Mouse (Mus musculus) cerebellum, postnatal 4 days (tissue): ENCODE results near the gene Grik3.

ENCODE experiments used
- DNase-seq, 2 experiments: peaks; one replicate each; pipeline ENCODE4 v3.0.0; 2022; ENCODE audit warnings: low spot score in 2 of 2, mixed read lengths in 1 of 2

Grik3 gene

GRCm38 (mm10) chr4:125544947-125545767 is 54.7 kb downstream of the Grik3 start:
- DNase-seq, result no peak

DNA sequence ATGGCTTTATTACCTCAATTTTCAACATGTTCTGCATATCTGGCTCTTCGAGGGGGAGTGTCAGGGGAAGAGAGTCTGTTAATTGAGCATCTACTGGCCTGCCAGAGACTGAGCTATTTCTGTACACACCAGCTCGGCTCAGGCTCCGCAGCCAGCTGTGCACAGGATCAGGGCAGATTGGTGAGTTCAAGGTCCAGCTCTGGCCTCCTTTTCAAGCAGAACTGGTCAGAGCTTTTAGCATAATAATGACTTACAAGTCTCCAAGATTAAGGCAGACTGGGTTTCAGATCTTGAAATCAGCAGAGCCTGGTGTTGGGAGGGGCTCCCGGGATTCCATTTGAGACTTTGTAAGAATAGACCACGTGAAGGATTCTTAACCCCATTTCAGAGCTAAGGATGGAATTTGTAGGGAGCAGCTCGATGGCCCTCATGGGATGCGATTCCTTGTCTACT is 55.3 kb downstream of the Grik3 start:
- DNase-seq, result no peak

DNA sequence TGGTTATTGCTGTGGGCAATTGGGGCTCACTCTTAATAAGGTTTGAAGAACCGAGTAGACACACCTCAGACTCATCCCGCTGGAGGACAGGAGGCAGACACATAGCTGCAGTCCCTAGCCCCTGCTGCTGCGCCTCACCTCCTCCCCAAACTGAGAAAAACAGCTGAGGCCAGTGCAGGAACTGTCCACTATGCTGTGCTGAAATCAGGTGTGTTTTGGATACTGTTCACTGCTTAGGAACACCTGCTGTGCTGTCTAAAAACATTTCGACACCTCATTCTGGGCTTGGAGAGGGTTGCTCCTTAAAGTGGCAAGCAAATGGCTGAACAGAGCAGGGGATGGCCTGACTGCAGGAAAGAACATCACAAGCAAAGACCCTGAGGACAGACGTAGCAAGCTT is 57.7 kb downstream of the Grik3 start:
- DNase-seq, result no peak

DNA sequence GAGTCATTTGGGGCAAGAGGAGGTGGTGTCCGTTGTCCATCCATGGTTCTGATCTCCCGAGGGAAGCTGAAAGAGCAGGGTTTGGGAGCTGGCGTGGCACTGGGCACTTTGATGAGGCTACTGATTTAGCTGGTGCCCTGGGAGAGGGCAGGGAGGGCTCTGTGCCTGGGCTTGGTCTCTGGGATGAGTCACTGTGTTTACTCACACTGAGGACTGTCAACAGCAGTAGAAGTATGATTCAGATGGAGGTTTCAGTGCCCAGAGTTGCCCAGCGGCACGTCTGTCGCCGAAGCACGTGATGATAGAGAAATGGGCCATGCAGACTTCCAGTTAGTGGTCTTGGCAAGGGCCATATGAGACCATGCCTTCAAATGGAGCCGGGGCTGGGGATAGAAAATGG is 63.3 kb downstream of the Grik3 start:
- no peak for DNase-seq

DNA sequence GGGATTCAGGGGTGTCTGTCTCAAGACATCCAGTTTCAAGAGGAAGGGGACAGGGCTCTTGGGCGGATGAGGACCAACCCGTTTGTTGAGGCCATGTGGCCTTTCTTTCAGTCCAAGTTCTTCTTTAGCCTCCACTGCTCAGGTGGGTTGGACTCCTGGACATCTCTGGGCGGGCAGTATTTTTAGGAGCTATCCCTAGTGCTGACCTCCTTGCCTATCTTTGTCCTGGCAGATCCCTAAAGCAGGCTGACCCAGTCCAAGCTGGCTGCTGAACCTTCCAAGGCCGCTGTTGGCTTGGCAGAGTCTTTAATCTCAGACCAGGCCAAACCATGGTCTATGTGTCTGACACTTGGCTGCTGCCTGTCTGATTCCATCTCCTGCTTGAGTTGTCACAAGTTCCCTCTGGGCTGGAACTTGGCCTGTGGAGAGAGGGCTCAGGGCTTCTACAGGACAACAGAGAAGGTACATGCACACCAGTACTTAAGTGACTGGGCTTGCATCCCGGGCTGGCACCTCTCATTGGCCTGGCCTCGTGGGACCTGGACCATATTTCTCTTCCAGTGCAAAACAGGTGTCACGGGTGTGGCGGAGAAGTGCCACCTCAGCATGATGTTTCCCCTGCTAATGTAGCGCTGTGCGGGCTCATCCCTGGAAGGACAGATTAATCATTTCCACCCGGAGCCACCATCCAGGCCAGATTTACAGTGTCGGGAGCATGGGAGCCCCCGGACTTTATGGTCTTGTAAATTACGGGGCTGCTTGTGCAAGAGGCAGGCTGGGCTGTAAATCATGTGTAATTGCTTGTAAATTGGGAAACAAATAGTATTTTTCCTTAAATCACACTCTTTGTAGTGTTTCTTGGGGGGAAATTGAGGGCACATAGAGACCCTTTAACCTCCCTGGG is 66.2 kb downstream of the Grik3 start:
- peak in 1 of 2 experiments; percentile 56 for DNase-seq

- DNase-seq, result peak in 1 of 2 experiments; percentile 70
These were observed 69.1 kb downstream of the Grik3 start for GRCm38 (mm10) chr4:125559564-125559963.

GRCm38 (mm10) chr4:125560806-125561205 is 70.3 kb downstream of the Grik3 start:
- no peak for DNase-seq

GRCm38 (mm10) chr4:125563579-125563978 is 73.1 kb downstream of the Grik3 start:
- no peak for DNase-seq

GRCm38 (mm10) chr4:125564008-125564710 is 73.7 kb downstream of the Grik3 start:
- DNase-seq, result no peak

DNA sequence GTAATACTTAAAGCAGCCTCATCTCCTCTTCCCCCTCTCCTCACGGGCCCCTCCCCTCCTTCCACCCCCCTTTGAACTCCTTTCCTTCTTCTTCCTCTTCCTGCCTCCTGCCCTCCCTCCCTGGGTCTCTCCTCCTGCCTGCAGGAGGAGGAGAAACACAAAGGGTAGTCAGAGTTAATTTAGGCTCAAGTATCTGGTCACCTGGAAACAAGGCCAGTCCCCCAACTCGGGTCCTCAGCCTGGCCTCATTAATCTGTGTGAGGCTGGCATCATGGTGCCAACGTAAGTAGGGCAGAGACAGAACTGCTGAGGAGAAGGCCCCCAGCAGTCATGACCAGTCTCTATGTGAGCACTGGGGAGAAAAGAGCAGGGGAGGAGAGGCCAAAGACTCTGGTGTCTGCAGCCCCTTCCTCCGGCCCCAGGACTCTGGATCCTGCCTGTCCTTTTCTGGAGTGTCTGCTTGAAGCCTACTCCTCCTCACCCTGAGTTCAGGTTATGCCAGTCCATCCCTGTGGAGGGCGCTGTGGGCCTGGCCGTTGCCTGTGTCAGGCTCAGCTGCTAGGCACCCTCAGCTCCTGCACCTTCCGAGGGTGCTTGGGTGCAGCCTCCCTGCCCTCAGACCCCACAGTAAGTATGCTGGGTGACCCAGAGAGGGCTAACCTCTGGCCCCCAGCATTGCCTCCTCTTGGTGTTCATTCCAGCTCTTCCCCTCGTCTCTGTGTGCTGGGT is 75.4 kb downstream of the Grik3 start:
- DNase-seq, result no peak

- DNase-seq, result no peak
These were observed 77.7 kb downstream of the Grik3 start for GRCm38 (mm10) chr4:125568210-125568609.

DNA sequence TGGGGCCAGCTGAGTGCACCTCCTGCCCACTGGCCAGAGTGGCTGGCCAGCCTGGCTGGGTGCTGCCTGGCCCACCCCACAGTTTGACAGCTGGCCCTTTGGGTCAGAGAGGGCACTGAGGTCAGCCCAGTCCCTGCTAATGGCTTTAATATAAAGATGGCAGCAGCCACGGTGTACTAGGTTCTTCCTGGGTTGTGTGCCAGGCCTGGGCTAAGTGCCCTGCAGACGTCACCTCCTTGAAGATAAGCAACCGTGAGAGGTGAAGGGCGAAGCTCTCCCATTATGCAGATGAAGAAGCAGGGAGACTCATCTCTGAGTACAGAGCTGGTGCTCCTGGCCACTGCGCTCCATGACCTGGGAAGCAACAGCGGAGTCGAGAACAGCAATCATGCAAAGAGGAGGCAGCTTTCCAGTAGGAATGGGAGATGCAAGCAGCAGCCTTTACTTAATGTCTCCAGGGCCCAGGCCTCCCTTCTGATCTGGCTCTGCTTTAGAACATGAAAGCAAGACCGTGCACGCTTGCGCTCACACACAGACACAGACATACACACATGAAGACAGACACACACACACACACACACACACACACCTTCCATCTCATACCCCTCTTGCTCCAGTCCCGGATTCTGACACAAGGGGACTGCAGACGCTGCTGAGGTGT is 81.3 kb downstream of the Grik3 start:
- DNase-seq, result no peak

DNA sequence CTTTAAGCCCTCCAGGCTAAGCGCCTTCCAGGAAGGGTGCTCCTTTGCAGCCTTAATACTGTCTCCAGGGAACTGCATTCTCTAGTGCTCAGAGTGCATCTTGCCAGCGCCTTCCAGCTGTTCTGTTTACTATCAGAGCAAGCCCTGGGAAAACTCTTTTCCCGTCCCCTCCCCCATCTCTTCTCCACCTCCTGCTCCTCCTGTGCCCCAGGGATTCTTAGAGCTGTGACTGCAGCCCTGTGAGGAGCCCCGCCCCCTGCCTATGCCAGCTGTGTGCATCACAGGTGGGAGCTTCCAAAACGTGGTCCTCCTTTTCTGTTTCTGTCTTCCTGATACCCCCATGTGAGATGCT is 81.8 kb downstream of the Grik3 start:
- DNase-seq, result no peak

DNA sequence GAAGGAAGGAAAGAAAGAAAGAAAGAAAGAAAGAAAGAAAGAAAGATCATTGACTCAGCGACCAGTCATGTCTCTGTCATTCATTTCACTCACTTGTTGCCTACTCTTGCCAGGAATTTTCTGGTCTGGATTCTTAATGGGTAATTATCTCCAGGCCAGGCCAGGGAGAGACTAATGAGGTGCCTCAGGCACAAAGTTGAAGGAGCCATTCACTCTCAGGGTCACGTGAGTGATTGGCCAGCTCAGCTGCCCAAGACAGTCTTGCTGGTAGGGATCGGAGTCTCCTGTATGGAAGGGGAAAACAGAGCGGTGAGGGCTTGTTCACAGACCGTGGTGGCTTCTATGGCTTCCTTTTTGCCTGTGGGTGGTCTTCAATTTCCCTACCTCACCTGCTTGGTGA is 82.5 kb downstream of the Grik3 start:
- no peak for DNase-seq

GRCm38 (mm10) chr4:125573951-125574675 is 83.6 kb downstream of the Grik3 start:
- peak in 1 of 2 experiments; percentile 70 for DNase-seq

- DNase-seq, result no peak
These were observed 89.8 kb downstream of the Grik3 start for GRCm38 (mm10) chr4:125580336-125580735.

- no peak for DNase-seq
These were observed 92.8 kb downstream of the Grik3 start for GRCm38 (mm10) chr4:125583272-125583671.

DNA sequence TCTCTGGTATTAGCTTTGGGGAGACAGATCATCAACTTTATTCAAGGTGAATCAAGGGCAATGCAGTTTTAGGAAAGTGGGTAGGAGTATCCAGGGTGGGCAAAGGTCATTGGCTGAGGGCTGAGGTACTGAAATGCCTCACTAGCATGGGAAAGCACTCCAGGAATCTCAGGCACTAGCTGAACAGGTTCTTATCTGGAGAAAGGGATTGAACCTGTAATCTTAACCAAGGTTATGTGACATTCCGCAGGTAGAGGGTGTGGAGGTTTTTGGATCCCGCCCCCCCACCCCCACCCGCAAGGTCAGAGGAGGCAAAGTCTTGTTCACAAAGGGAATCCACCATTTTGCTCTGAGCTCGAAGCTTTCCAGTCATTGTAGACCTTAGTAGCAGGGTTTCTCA is 93.4 kb downstream of the Grik3 start:
- DNase-seq, result no peak

DNA sequence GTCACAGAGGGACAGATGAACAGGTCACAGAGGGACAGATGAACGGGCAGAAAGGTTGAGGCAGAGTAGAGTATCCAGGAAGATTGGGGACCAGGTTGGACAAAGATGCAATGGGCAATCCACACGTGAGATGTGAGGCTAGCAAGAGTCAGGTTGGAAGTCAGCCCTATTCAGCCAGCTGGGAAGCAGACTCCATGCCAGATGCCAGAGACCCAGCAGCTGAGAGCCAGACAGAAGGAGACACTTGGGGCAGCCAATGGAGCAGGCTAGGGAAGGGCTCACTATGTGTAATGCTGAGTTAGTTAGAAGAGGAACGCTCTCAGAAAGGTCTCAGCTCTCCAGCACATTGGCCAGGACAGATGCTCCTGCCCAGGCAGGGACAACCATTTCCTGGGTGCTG is 94.2 kb downstream of the Grik3 start:
- DNase-seq, result no peak

DNA sequence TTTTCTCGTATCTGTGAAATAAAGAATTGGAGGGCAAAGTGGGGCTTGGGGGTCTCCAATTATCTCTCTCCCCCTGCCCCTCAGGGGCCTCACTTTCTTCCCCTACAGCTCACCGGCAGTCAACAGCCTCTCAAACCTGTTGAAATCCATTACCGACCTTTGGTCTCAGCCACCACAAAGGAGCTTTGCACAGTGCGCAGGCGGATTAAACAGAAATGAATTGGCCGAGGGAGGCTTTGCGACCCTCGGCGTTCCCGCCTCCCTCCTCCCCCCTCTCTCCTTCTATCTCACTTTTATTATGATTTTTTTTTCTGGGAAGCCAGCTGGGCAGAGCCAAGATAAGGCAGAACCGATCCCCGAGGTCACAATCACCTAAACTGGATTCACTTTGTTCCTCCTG is 97.1 kb downstream of the Grik3 start:
- no peak for DNase-seq
